Mouse (Mus musculus) midbrain, embryonic 15.5 days (tissue): ENCODE results near the gene Pla2g4d. TPM values are rescaled to one million over a fixed set of nuclear protein-coding genes. Genes with fewer than 3 reads are reported as not detected.
"Not testable (repeated sequence)": the region's sequence is repeated elsewhere in the genome, so short reads cannot be mapped to it uniquely, and the experiment has no call there.

ENCODE experiments used
- ATAC-seq: fragments of 200-750 bp; cut with Nextera tagmentation; replicated peaks from 2 replicates; pipeline ENCODE4 v1.8.0; 2017; ENCODE audit warnings: moderate TSS enrichment
- H3K27ac ChIP-seq: fragments of 300-500 bp; sonication (generic); 2 replicates; pipeline ENCODE4 v1.5.1; 2015; ENCODE audit warnings: mild to moderate bottlenecking, inconsistent platforms
- H3K27me3 ChIP-seq: fragments of 300-500 bp; sonication (generic); replicated peaks from 2 replicates; pipeline ENCODE4 v1.6.1; 2015; ENCODE audit warnings: inconsistent platforms
- H3K36me3 ChIP-seq: fragments of 300-500 bp; sonication (generic); replicated peaks from 2 replicates; pipeline ENCODE4 v1.6.1; 2015; ENCODE audit warnings: inconsistent platforms
- H3K4me1 ChIP-seq: fragments of 300-500 bp; sonication (generic); 2 replicates; pipeline ENCODE4 v1.6.1; 2015; ENCODE audit warnings: inconsistent platforms
- H3K4me2 ChIP-seq: fragments of 300-500 bp; sonication (generic); 2 replicates; pipeline ENCODE4 v1.6.1; 2015; ENCODE audit warnings: inconsistent platforms, mild to moderate bottlenecking, moderate library complexity
- H3K4me3 ChIP-seq: fragments of 300-500 bp; sonication (generic); 2 replicates; pipeline ENCODE4 v1.5.1; 2015; ENCODE audit warnings: mild to moderate bottlenecking, inconsistent platforms
- H3K9ac ChIP-seq: fragments of 300-500 bp; sonication (generic); 2 replicates; pipeline ENCODE4 v1.6.1; 2015; ENCODE audit warnings: mild to moderate bottlenecking, inconsistent platforms
- H3K9me3 ChIP-seq: fragments of 300-500 bp; sonication (generic); 2 replicates; pipeline ENCODE4 v1.6.1; 2016; ENCODE audit warnings: inconsistent platforms
- WGBS: fragments of 180-500 bp; shearing (Covaris S2); methylation state at CpG from one replicate; pipeline ENCODE4 v1.1.7; 2015; ENCODE audit warnings: mixed read lengths; 5-methylcytosine and 5-hydroxymethylcytosine counted together
- polyA plus RNA-seq: library from polyadenylated mRNA; unstranded; fragments of >200 nt; fragmentation: Nextera tagmentation; extraction: Ambion mirVana; gene quantifications from 2 replicates; pipeline ENCODE4 v1.2.1, GENCODE M21; 2015

The Pla2g4d gene
- polyA plus RNA-seq, 1 experiment from 2014 or later = 0.13 TPM

DNA sequence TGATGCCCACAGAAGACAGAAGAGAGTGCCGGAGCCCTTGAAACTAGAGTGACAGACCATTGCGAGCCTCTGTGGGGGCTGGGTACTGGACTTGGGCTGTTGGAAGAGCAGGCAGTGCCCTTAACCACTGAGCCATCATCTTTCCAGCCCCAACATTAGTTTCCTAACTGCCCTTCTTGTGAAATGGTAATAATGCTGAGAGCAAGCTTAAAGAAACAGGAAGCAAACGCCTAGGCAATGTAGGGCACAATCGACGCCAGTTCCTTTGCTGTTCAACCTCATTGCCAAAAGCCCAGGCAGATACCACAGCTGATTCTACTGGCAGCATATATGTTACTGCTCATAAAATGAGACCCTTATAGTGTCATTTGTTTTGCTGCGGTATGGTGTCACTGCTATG lies 36.4 kb downstream of the Pla2g4d start:
- H3K9me3 ChIP-seq = no peaks in the 10 kb centered on the region
- no peaks in the 10 kb centered on the region for H3K36me3 ChIP-seq
- no peak overlapping the region for H3K4me3 ChIP-seq
- no peak overlapping the region for H3K9ac ChIP-seq
- no peak overlapping the region for H3K4me2 ChIP-seq
- ATAC-seq = no peak
- H3K27ac ChIP-seq = no peak overlapping the region
- H3K4me1 ChIP-seq = no peaks in the 10 kb centered on the region
- no peaks in the 10 kb centered on the region for H3K27me3 ChIP-seq
- WGBS = 93% methylated on average over 6 of the region's 6 CpGs

DNA sequence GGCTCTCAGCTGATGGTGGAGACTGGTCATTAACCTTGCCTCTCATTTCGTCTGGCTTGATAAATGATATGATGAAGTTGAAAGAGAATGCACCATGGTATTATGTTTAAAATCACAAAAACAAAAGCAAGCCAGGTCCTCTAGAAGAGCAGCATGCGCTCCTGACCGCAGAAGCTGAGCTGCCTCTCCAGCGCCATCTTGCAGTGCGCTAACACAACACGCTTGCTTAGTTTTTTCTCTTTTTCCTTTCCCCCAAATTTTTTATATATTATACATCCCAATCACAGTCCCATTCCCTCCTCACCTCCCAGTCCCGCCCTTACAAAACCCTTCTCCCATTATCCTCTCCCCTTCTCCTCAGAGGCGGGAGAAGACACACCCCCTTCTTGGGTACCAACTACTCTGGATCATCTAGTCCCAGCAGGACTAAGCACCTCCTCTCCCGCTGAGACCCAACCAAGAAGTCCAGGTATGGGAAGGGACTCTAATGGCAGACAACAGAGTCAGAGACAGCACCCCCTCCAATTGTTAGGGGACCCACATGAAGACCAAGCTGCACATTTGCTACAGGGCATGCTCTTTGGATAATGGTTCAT lies 43.5 kb downstream of the Pla2g4d start:
- H3K9me3 ChIP-seq = no peaks in the 10 kb centered on the region
- peak overlapping the region; percentile 59 for H3K9ac ChIP-seq
- H3K4me1 ChIP-seq = peaks cover 26% of the 10 kb centered on the region; the same call in 1 of the 2 replicates
- H3K27me3 ChIP-seq = no peaks in the 10 kb centered on the region; the same call in 1 of the 2 replicates
- peak overlapping the region; percentile 63 for H3K4me2 ChIP-seq
- peak; percentile 71 for ATAC-seq
- no peaks in the 10 kb centered on the region for H3K36me3 ChIP-seq
- H3K4me3 ChIP-seq = peak overlapping the region; percentile 47
- WGBS = 11% methylated on average over 9 of the region's 9 CpGs
- peak overlapping the region; percentile 85 for H3K27ac ChIP-seq

DNA sequence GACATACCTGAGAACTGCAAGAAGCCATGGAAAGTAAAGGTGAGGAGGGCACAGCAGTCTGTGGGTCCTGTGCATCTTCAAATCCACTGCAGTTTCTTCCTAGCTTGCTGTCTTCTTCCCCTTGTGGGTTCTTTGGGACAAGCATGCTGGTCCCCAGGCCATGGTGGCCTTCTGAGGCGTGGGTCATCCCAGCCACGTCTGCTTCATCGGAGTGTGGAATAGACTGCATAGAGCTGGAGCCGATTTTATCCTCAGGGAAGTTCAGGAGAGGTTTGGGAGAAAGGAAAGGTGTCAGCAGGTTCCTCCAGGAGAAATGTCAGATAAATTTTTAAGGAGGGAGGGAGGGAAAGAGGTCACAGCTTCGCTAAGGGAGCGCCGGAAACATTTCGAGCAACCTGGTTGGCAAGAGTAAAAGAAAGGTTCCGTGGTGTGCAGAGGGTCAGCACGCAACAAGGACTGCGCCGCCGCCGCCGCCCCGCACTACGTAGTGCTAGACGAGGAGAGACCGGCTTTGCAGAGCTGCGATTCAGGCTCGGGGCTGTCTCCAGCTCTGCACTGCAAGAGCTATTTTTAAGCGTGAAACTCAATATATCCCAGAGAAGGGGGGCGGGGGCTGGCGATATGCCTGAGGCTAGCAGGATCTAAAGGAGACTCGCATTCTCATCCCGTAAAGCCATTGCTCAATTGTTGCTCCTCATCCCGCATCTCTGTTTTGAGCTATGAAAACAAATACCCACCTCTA lies 44.1 kb downstream of the Pla2g4d start, which contains the start of gene Pla2g4e:
TSS of gene Pla2g4e (minus strand) at position 657 of the 742 bp plus-strand sequence.
- H3K4me2 ChIP-seq = peak within 1 kb of the TSS; percentile 63
- no peaks in the 10 kb centered on the region for H3K36me3 ChIP-seq
- no peaks in the 10 kb centered on the region; the same call in 1 of the 2 replicates for H3K27me3 ChIP-seq
- H3K9ac ChIP-seq = peak within 1 kb of the TSS; percentile 59
- peak; percentile 94 for ATAC-seq
- H3K4me1 ChIP-seq = peaks cover 26% of the 10 kb centered on the region; the same call in 1 of the 2 replicates
- 4% methylated on average over 27 of the region's 27 CpGs for WGBS
- H3K27ac ChIP-seq = peak within 1 kb of the TSS; percentile 85
- peak within 1 kb of the TSS; percentile 47 for H3K4me3 ChIP-seq
- H3K9me3 ChIP-seq = no peaks in the 10 kb centered on the region

DNA sequence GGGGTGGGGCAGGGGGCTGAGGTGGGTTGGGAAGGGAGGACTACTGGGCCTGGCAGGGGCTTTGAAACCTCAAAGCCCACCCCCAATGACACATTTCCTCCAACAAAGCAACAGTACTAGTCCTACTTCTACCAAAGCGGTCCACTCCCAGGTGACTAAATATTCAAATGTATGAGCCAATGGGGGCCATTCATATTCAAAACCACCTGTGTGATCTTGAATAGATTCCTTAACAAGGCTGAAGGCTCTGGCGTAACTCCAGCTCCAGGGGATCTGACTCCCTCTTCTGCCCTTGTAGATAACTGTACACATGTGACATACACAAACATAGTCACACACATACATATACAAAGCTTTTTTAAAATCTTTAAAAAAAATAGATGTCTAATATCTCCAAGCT lies 45.0 kb downstream of the Pla2g4d start:
- H3K9me3 ChIP-seq = no peaks in the 10 kb centered on the region
- no peak overlapping the region for H3K27ac ChIP-seq
- no peaks in the 10 kb centered on the region for H3K36me3 ChIP-seq
- WGBS = 82% methylated on average over 2 of the region's 2 CpGs
- peaks cover 26% of the 10 kb centered on the region; the same call in 1 of the 2 replicates for H3K4me1 ChIP-seq
- ATAC-seq = no peak
- peak overlapping the region; percentile 47 for H3K4me3 ChIP-seq
- H3K9ac ChIP-seq = peak overlapping the region; percentile 59; the same call in 1 of the 2 replicates
- H3K27me3 ChIP-seq = no peaks in the 10 kb centered on the region; the same call in 1 of the 2 replicates
- peak overlapping the region; percentile 63 for H3K4me2 ChIP-seq

DNA sequence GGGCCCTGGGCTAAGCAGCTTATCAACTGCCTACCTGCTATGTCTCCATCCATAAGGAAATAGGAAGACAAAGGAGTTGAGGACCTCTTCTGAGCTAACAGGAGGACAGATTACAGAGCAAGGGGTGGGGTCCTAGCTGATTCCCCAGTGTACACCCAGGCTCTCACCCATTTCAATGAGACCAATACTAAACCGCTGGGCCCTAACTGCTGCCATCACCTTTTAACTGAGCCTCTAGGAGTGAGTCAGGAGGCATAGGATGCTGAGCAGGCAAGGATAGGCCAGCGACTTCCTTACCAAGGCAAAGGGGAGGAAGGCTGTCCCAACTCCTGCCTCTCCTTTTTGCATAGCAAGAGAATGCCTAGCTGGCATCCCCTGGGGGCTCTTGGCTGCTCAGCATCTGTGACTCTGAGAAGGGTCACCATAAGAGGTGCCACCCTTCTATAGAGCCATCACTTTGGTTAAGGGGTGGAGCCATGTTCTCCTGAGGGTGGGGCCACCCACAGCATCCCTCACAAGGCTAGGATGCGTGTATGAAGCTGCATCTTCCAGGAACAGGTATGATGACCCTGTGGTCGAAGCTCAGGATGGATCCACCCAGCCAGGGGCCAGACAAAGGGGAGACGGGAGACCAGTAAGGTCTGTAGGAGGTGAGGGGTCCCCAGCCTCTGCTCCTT lies 46.1 kb downstream of the Pla2g4d start:
- 74% methylated on average over 5 of the region's 5 CpGs for WGBS
- Histone ChIP-seq H3K9ac (no peak overlapping the region), H3K4me1 (peaks cover 26% of the 10 kb centered on the region; the same call in 1 of the 2 replicates), H3K9me3 (no peaks in the 10 kb centered on the region), H3K27ac (no peak overlapping the region), H3K27me3 (no peaks in the 10 kb centered on the region; the same call in 1 of the 2 replicates), H3K4me3 (no peak overlapping the region), H3K4me2 (peak overlapping the region; percentile 63), H3K36me3 (no peaks in the 10 kb centered on the region)
- no peak for ATAC-seq

DNA sequence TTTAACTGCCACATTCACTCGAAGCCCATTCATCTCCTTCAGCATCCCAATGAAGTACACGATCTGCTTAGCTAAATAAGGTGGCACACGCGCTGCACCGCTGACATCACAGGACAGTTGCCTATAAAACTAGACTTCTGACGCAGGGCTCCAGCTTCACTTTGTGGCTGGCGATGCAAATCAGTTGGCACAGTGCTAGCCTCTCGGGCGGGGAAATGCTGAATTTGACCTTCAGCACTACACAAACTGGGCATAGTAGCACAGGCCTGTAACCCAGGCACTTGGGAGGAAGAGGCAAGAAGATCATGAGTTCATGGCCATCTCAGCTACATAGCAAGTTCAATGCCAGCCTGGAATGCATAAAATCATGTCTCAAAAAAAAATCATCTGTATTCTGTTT lies 50.3 kb downstream of the Pla2g4d start:
- not testable (repeated sequence) for H3K36me3 ChIP-seq, H3K27me3 ChIP-seq, H3K4me2 ChIP-seq, H3K9me3 ChIP-seq, ATAC-seq, H3K4me3 ChIP-seq, H3K9ac ChIP-seq, H3K27ac ChIP-seq
- H3K4me1 ChIP-seq = peaks cover 11% of the 10 kb centered on the region; the same call in 1 of the 2 replicates
- WGBS = 87% methylated on average over 9 of the region's 9 CpGs

DNA sequence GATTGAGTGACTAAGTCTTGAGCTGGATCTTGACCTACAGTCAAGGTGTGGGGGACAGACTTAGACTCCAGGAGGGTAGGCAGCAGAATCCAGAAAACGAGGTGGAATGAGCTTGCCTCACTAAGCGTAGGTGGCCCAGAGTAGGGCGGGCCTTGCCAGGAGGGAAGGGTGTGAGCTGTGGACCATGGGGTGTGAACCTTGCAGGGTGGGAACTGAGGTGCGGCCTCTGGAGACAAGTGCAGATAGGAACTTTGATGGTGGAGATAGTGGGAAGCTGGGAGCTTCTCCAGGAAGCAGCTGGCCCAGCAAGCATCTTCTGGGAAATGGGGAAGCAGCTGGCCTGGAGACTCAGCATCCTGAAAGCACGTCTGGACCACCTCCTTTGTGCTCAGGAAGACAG lies 51.2 kb downstream of the Pla2g4d start:
- Histone ChIP-seq H3K9me3 (no peaks in the 10 kb centered on the region), H3K4me1 (peaks cover 3% of the 10 kb centered on the region; the same call in 1 of the 2 replicates), H3K36me3 (no peaks in the 10 kb centered on the region), H3K27ac (no peak overlapping the region), H3K9ac (no peak overlapping the region), H3K4me2 (no peak overlapping the region), H3K27me3 (no peaks in the 10 kb centered on the region), H3K4me3 (no peak overlapping the region)
- WGBS = 79% methylated on average over 5 of the region's 5 CpGs
- no peak for ATAC-seq

DNA sequence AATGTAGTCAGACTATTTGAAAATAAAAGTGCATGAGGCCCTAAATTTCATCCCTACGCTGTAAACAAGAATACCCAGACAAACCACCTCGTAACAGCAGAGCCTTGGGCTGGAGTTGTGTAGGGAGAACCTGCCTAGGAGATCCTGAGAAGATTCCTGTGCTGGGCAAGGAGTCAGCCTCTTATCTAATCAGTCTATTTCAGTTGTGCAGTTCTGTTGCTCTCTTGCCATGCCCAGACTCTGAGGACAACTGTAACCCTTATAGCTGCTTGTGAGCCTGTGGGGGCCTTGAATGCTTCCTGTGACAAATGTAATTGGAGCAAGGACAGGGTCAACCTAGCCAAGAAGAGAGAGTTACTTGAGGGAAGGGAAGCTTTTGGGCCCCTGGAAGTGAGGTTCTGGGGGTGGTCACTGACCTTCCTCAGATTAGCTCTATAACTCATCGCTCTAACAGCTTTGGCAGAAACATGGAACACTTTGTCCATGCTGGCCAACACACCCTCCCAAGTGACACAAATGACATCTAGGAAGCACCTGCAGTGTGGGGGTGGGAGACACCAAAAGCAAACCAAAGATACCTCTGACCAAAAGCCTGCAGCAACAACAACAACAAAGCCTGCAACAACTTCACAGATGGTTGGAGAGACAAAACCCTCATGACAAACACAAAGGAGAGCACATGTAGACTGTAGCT lies 52.9 kb downstream of the Pla2g4d start:
- Histone ChIP-seq H3K4me1 (no peaks in the 10 kb centered on the region), H3K4me3 (no peak overlapping the region), H3K9me3 (no peaks in the 10 kb centered on the region), H3K4me2 (no peak overlapping the region), H3K9ac (no peak overlapping the region), H3K27ac (no peak overlapping the region), H3K27me3 (no peaks in the 10 kb centered on the region), H3K36me3 (no peaks in the 10 kb centered on the region)
- no peak for ATAC-seq
- 84% methylated on average over 3 of the region's 3 CpGs for WGBS

DNA sequence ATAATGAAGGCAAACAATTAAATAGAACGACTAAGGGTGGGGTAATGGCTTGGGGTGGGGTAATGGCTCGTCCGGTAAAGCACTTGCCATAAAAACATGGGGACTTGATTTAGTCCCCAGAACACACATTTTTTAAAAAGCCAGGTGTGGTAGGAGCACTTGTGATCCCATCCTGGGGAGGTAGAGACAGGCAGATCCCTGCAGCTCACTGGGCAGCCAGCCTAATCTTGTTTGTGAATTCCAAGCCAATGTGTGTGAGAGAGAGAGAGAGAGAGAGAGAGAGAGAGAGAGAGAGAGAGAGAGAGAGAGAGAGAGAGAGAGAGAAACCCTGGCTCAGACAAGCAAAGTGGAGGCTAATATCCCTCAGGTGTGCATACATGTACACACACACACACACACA lies 53.6 kb downstream of the Pla2g4d start:
- no peak for ATAC-seq
- no peak overlapping the region for H3K27ac ChIP-seq
- no peaks in the 10 kb centered on the region for H3K9me3 ChIP-seq
- no peaks in the 10 kb centered on the region for H3K27me3 ChIP-seq
- no peaks in the 10 kb centered on the region for H3K4me1 ChIP-seq
- 73% methylated on average over 3 of the region's 3 CpGs for WGBS
- no peak overlapping the region for H3K4me3 ChIP-seq
- H3K36me3 ChIP-seq = no peaks in the 10 kb centered on the region
- no peak overlapping the region for H3K4me2 ChIP-seq
- H3K9ac ChIP-seq = no peak overlapping the region

DNA sequence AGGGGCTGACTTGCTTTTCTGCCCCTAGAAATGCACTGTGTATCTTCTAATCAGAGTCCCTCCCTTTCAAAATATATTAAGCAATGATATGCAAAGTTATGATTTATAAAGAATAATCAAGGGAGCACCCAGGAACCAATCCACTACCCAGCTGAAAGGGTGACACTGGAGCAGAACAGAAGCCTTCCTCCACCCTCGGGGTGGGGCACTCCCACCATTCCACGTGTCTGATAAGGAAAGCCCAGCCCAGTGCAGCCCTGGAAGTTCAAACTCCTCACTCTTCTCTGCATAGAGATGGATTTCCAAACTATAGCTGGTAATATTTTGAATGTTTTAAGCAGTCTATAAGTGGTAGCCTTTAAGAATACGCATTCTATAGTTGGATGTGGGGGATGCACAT lies 57.4 kb downstream of the Pla2g4d start:
- Histone ChIP-seq H3K4me3 (no peak overlapping the region), H3K4me1 (no peaks in the 10 kb centered on the region), H3K9ac (no peak overlapping the region), H3K27me3 (no peaks in the 10 kb centered on the region), H3K36me3 (no peaks in the 10 kb centered on the region), H3K4me2 (no peak overlapping the region), H3K27ac (no peak overlapping the region), H3K9me3 (no peaks in the 10 kb centered on the region)
- 73% methylated on average over 3 of the region's 3 CpGs for WGBS
- ATAC-seq = no peak
